Mouse (Mus musculus): Measurements from ENCODE around the gene Dhdh.
"Not testable (repeated sequence)": the region's sequence is repeated elsewhere in the genome, so short reads cannot be mapped to it uniquely, and the experiment has no call there.

Dhdh gene

DNA sequence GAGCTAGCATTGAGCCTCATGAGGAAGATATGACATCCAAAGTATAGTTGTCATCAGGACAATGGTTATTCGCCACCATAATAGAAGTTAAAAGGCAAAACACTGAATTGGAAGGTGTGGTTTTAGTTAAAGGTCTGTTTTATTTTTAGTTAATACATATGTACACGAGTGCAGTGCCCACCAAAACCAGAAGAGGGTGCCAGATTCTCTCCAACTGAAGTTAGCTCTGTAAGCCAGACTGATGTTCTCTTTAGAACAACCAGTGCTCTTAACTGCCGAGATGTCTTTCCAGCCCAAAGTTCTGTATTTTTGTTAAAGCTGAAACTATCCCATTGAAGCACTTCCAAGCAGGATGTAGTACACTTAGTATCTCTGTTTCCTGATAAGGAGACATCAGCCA is 17.7 kb downstream of the Dhdh start:
- no peak for DNase-seq

DNA sequence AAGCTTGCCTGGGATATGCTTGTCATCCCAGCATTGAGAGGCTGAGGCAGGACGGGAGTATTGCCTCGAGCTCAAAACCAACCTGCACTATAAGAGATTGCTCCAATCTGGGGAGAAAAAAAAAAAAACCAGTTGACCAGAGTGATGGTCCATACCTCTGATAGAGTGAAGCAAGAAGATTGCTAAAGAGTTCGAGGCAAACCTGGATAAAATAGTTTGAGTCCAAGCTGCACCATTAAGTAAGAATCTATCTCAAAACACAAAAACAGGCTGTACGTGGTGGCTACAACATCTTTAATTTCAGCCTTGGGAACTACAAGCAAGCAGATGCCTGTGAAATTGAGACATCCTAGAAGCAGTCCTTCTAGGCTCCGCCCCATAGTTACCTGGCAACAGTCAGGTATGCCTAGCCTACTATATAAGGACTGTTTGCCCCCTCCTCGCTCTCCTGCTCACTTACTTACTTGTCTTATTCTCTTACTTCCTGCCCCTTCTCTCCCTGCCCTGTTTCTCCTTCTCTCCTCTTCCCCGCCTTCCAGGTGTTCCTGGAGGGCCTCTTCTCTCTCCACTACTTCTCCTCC is 21.4 kb downstream of the Dhdh start:
- DNase-seq, result no peak

DNA sequence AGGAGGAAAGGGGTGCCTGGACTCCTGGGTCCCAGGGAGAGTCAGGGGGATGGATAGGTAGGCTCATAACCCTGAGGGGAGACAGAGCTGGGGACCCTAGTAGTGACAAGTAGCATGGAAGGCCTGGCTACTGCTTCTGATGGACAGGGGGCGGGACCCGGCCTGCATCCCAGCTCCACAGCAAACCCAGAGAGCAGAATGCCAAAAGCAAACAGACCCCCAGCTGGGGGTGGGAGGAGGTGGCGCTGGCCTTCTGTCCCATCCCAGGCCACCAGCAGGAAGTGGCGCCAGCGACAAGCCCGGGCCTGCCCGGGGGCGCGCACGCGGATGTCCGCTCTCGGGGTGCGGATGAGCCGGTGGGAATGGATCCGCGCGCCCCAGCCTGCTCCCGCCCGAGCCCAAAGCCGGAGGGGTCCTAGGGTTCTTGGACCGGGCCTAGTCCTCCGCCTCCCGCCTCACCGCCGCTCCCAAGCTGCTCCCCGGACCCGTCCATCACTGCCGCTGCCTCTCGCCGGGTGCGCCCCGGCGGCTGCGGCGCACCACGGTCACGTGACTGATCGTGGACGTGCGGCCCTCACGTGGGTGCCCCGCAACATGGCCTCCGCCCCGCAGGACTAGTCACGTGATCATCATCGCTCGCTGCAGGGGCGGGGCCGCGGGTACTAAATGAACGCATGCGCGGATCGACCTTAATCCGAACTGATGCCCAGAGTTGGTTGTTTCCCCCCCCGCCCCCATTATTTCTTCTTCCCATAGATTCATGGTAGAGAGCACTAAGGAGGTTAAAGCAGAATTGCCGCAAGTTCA is 22.1 kb downstream of the Dhdh start, which contains the start of gene Bax:
Gene Bax (minus strand): TSS at position 616 of the 807 bp plus-strand sequence.
- peak; percentile 97 for DNase-seq

DNA sequence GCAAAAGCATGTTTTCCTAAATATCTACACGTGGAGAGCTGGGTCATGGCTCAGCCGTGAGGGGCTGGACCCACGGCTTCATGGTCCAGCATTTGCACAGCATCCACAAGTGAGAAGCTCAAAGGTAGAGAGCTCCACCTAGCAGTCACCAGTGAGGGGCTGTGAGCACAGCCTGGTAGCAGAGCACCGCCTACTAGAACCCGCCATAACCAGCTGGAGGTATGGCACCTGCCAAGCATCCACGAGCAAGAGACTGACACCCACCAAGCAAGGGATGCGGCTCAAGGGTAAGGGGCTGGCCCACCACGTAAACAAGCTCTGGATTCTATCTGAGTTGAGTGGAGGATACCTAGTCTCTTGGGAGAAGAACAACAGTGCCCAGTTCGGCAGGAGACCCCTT is 23.1 kb downstream of the Dhdh start:
- no peak for DNase-seq

DNA sequence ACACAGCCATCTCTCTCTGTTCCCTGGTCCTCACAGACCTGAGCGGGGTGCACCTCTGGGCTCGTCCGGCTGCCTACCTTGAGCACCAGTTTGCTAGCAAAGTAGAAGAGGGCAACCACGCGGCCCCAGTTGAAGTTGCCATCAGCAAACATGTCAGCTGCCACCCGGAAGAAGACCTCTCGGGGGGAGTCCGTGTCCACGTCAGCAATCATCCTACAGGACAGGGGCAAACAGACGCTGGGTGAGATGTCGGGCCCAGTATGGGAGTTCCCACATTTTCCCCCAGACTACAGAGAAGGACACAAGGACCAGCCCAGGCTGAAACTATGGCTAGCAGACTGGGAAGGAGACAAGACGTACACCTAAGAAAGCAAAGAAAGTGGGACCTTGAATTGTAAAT is 23.5 kb downstream of the Dhdh start:
- DNase-seq, result no peak

DNA sequence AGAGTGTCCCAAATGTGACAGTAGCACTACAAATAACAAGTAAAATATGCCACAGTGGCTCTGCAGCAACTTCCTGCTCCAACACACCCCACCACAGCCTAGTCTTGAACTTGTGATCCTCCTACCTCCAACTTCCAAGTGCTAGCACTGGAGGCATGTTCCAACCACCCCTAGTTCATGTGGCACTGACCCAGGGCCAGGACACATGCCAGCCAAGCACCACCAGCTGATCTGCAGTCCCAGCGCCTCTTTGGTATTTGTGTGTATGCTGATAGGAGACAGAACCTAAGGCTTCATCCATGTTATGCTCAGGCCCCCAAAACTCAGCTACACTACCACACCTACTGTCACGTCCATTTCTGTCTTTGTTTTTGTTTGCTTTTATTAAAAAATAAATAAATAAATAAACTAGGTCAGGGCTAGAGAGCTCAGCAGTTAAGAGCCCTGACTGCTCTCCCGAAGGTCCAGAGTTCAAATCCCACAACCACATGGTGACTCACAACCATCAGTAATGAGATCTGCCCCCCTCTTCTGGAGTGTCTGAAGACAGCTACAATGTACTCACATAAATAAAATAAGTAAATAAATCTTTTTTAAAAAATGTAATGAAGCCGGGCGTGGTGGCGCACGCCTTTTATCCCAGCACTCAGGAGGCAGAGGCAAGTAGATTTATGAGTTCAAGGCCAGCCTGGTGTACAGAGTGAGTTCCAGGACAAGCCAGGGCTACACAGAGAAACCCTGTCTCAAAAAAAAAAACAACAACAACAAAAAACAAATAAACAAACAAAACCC is 24.4 kb downstream of the Dhdh start:
- no peak for DNase-seq

DNA sequence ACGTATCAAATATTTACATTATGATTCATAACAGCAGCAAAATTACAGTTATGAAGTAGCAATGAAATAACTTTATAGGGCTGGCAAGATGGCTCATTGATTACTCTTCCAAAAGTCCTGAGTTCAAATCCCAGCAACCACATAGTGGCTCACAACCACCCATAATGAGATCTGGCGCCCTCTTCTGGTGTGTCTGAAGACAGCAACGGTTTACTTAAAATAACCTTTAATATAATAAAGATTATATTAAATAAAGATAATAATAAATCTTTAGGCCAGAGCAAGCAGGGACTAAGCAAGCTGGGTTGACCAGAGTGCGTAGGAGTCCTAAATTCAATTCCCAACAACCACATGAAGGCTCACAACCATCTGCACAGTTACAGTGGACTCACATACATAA is 25.7 kb downstream of the Dhdh start:
- not testable (repeated sequence) for DNase-seq

DNA sequence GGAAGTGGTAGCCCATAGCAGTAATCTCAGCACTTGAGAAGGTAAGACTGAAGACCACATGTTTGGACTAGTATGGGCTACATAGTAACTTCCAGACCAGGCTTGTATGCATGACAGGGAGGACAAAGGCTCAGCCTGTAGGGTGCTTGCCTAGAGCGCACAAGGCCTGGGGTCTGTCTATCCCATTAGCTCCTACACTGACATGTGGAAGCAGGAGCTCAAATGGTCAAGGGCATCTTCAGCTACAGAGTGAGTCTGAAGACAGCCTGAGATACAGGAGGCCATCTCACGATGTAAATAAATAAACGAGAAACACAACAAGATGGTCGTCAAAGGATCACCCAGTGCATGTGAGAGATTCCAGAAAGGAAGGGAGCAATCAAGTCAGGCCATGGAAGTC is 26.3 kb downstream of the Dhdh start:
- no peak for DNase-seq

DNA sequence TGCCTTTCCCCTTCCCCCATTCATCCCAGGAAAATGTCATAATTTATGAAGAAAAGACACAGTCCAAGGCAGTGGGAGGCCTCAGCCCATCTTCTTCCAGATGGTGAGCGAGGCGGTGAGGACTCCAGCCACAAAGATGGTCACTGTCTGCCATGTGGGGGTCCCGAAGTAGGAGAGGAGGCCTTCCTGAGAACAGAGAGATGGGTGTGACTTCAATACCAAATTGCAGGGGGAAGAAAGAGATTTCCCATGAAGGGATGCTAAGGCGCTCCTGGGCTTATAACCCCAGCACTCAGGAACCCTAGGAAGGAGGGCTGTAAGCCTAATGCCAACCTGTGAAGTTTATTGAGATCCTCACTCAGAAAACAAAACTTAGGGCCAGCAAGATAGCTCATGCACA is 26.8 kb downstream of the Dhdh start:
- DNase-seq, result no peak

DNA sequence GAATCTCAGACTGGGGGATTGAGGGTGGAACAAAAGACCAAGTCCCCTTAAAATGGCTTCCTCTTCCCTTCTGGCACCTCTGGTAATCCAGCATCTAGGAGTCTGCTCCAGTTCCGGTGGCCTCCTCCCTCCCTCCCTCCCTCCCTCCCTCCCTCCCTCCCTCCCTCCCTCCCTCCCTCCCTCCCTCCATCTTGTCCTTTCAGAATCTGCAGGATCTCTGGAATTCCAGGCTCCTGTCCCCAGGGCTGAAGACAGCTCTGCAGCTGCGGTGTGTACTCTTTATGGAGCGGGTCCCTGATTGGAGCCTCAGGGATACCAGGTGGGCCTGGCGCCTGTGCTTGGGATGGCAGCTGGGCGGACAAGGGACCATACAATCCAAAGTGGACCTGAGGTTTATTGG is 27.3 kb downstream of the Dhdh start:
- no peak for DNase-seq

DNA sequence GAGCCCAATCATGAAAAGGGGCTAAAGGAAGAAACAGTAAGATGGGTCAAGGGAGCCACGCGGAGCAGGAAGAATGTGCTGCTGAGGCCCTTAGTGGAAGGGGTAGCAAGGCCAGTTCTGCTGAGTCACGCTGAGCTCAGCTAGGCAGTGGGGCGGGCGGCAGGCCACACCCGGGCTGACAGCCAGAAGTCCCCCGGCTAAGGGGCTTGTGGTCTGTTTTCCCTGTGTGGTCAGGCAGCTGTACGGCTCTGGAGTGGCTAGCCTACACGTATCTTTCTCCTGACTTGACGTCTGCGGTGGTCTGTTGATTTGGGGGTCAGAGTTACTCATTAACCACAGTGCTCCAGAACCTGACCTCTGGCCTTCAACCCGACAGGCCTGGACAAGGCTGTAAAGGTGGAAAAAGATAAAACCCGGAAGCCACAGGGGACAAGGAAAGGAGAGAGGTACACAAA is 27.7 kb downstream of the Dhdh start:
- peak; percentile 66 for DNase-seq

DNA sequence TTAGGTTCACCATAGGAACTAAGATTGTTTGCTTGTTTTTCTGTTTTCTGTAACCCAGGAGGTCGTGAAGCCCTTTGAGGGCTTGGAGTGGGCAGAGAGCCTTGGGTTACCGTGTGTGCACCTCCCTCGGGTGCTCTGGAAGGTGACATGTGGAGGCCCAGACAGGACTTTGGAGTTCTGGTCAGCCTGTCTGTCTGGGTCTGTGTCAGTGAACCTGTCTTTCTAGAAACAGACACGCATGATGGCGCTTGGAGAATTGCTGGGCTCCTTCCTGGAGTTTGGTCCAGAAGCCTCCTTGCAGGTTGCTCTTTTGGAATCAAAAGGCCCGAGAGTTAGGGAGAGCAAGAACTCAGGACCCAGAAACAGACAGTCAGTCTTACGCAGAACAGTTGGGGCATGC is 28.2 kb downstream of the Dhdh start:
- no peak for DNase-seq

DNA sequence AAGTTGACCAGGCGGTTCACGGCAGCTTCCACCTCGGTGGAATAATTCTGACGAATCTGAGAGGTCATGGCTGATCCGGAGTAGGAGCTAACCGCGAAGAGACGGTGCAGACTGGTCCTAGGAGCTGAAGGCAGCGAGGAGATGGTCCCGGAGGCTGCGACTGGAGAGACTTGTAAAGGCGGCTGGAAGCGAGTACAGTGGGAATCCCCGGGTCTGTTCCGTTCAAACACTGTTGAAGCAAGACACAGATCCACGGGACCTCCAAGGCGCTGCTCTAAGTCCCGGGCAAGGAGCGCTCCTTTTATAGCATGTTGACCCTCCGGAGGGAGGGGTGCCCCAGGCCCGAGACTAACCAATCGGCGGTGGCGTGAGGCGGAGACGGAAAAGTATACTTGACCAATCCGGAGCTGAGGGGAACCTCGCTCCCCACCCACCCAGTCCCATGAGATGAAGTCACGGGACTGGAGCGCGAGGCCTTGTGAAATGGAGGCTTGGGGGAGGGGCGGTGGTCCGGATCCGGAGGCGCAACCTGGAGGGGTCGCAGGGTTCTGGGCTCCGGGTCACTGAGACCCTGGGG is 29.0 kb downstream of the Dhdh start, which contains the start of gene Ftl1:
Gene Ftl1 (minus strand): TSS at position 321 of the 577 bp plus-strand sequence.
- DNase-seq, result peak; percentile 99

DNA sequence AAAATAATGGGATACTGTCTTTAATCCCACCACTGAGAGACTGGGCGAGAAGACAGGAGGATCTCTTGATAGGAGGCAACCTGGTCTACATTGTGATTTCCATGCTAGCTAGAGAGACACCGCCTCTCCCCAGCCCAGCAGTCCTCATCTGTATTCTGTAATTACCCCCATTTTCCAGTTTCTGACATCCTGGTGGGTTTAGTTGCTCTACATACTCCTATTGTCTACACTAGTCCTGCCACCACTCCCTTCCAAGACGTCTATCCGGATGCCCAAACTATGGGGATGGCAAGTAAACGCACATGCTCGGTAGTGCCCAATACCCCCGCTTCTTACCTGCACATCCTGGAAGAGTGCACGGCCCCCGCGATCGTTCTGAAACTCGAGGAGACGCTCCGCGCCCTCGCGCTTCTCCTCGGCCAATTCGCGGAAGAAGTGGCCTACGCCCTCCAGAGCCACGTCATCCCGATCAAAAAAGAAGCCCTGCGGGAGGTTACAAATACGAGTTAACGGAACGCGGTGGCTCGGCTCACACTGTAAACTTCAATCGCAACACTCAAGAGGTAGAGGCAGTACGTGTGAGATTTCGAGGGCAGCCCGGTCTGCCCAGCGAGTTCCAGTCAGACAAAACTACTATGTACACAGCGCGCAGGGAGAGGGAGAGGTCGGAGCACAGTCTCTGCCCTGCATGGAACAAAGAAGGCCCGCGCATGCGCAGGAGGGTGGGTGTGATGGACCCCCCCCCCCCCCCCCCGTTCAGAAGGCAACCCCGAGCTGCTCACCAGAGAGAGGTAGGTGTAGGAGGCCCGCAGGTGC is 29.6 kb downstream of the Dhdh start:
- peak; percentile 76 for DNase-seq

DNA sequence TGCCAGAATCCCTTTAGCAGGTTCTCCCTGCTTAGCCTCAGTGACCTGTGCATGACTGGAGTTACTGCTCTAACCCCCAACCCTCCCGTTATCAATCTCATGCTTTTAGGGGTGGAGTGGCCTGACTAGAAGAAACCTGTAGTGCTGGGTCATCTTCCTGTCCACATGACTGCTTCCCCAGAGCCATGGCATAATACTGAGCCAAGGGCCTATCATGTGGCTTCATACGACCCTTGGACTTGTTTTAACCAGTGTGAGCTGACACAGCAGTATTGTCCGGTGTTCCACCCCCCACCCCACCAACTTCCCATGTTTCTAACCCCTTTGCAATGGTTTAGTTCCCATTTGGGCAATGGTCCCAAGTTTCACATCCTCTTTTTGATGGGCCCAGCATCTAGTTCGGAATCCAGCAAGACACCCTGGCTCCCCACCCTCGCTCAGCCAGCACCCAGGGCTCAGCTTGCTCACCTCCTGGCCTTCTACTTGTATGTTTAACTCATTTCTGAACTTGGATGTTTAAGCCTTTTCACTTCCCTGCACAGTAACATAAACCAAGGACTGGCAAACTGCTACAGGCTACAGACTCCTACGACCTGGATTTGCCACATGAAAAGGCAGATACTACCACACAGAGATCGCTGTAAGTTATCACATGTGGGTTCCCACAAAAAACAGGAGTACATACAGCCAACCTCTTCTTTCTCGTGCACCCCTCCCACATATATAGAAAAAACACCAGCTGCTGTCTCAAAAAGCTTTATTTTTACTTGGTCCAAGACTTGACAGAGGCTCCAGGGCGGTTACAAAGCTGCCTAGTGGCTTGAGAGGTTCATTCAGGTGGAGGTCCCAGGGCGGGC is 31.2 kb downstream of the Dhdh start:
- DNase-seq, result peak; percentile 77

DNA sequence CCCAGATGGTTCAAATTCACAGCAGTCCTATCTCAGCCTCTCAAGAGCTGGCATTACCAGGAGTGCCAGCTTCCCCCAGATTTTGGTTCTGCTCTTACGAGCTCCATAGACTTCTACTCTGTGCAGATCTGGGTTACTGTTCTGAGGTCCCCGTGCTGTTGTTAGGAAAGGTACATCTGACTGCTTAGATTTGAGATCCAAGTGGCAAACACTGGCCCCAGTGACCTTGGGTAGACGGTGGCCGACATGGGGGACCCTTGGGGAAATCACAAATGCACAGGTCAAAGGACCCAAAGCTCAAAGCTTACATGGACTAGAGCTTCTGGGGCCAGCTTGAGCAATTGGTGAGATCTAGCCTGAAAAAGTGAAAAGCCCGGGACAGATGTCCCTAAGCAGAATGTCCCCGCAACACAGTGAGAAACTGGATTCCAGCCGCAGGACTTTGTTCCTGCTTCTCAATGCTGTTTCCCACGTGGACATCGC is 31.8 kb downstream of the Dhdh start:
- no peak for DNase-seq

DNA sequence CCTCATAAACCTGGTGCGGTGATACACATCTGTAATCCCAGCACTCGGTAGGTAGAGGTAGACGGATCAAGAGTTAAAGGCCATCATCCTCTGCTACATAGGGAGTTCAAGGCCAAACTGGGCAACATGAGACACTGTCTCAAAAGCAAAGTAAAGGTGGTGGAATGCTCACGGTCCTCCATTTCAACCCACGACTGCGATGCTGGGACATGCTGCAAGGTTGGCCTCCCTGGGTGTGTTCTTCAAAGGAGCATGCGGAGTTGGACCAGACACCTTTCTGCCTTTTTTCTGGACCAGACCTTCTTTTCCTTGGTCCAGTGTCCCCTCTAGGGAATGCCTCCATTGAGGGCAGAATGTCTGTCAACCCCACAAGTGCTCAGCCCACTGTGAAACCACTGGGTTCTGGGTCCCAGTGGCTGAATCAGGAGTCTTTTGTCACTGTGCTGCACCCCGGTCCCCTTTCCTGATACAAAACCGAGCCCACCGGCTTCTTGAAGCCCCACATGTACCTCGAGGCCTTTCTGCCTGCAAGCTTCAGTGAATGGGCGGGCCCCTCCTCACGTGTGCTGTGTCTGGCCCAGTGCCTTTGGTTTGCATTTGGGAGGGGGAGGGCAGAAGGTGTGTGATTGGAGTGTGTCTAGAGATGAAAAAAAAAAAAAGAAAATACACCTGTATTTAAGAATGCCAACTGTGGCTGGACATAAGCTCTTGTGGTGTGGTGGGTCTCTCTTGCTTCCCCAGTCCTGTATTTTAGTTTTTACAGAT is 32.5 kb downstream of the Dhdh start:
- DNase-seq, result no peak

DNA sequence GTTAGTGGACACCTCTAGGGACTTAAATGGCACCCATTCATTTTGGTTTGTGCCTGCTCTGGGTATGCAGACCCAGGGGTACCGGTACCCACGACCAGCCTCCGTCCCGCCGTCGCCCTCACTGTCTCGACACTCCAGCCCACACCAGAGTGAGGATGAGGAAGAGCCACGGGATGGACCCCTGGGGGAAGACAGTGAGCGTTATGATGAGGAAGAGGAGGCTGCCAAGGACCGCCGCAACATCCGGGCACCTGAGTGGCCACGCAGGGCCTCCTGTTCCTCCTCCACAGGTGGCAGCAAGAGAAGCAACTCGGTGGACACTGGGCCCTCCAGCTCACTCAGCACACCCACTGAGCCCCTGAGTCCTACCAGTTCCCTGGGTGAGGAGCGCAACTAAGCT is 33.6 kb downstream of the Dhdh start:
- no peak for DNase-seq

DNA sequence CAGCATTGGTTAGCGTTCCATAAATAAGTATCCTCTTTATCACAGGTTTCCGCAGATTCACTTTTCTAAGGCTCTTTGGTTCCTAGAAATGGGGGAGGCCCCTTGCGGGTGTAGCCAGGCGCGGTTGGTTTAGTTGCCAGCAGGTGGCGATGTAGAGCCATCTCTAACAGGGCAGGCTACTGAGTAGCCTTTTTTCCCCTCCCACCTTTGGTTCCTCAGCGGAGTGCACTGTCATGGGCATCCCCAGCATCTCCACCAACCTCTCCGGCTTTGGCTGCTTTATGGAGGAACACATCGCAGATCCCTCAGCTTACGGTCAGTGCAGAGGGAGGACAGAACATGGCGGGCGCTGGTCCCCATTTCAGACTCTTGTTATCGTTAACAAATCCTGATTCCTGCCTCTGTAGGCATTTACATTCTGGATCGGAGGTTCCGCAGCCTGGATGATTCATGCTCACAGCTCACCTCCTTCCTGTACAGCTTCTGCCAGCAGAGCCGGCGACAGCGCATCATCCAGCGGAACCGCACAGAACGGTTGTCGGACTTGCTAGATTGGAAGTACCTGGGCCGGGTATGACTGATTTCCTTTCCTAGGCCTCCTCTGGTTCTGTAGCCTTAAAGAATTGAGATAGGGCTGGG is 37.1 kb downstream of the Dhdh start:
- peak; percentile 80 for DNase-seq

DNA sequence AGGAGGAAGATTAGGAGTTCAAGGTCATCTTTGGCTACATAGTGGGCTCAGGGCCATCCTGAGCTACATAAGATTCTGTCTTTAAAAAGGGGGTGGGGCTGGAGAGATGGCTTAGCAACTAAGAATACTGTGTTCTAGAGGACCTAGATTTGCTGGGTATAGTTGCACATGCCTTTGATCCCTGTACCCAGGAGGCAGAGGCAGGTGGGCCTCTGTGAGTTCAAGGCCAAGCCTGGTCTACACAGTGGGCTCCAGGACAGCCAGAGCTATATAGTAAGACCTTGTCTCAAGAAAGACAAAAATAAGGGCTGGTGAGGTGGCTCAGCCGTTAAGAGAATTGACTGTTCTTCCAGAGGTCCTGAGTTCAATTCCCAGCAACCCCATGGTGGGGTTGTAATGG is 38.6 kb downstream of the Dhdh start:
- DNase-seq, result no peak
